Comparison of ENCODE assay signal across 8 mouse cellular contexts in the genomic region with DNA sequence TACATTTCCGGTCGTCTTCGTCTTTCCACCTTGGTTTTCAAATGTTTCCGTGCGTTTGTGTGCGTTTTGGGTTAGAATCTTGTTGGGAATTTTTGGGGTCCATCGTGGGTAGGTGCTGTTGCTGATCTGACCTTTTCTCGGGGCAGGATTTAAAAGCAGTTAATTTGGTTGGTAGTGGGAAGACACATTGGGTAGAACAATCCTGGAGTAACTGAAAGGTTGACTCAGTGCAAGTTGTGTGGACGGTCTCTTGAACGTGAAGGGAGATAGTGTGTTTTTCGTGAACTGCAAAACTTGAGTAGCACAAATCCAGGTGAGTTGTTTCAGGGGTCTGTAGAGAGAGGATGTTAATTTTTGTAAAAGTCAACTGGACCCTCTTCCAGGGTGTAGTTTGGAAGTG. TPM values are rescaled to one million over a fixed set of nuclear protein-coding genes. Genes with fewer than 3 reads are reported as not detected.
DNase-seq lines count a peak whose midpoint lies in the region; ATAC-seq lines count a peak whose summit lies in the region.

No protein-coding gene starts in this region.

- peak overlapping the region; percentile 70 for H3K4me2 ChIP-seq in lung, embryonic 15.5 days
- H3K4me2 ChIP-seq in embryonic facial prominence, embryonic 15.5 days (replicated peaks), result peak overlapping the region; percentile 59
- peak overlapping the region; percentile 79 for H3K4me2 ChIP-seq in neural tube, embryonic 15.5 days

- peaks cover 35% of the 10 kb centered on the region for H3K36me3 ChIP-seq in lung, embryonic 15.5 days
- peaks cover 34% of the 10 kb centered on the region for H3K36me3 ChIP-seq in embryonic facial prominence, embryonic 15.5 days
- peaks cover 46% of the 10 kb centered on the region for H3K36me3 ChIP-seq in limb, embryonic 10.5 days
- H3K36me3 ChIP-seq in neural tube, embryonic 15.5 days, result peaks cover 30% of the 10 kb centered on the region

- H3K27ac ChIP-seq in lung, embryonic 15.5 days, result no peak overlapping the region
- no peak overlapping the region for H3K27ac ChIP-seq in embryonic facial prominence, embryonic 15.5 days (replicated peaks)
- peak overlapping the region; percentile 95 for H3K27ac ChIP-seq in limb, embryonic 10.5 days
- no peak overlapping the region for H3K27ac ChIP-seq in neural tube, embryonic 15.5 days (replicated peaks)

- no peaks in the 10 kb centered on the region for H3K27me3 ChIP-seq in lung, embryonic 15.5 days
- H3K27me3 ChIP-seq in embryonic facial prominence, embryonic 15.5 days, result no peaks in the 10 kb centered on the region
- peaks cover 4% of the 10 kb centered on the region; the same call in 1 of the 2 replicates for H3K27me3 ChIP-seq in limb, embryonic 10.5 days (ENCODE audit: low read depth, poor library complexity, severe bottlenecking)
- H3K27me3 ChIP-seq in neural tube, embryonic 15.5 days (replicated peaks), result no peaks in the 10 kb centered on the region

- no peak for ATAC-seq in lung, embryonic 15.5 days (ENCODE audit: borderline replicate concordance, extremely low read depth, low FRiP score, low TSS enrichment)
- no peak for ATAC-seq in embryonic facial prominence, embryonic 15.5 days (ENCODE audit: insufficient number of reproducible peaks, low FRiP score, low TSS enrichment, low read depth)
- ATAC-seq in neural tube, embryonic 15.5 days (ENCODE audit: low FRiP score), result no peak

- WGBS in lung, embryonic 15.5 days, result 1% methylated on average over 11 of the region's 11 CpGs
- WGBS in embryonic facial prominence, embryonic 15.5 days, result under 1% methylated on average over 11 of the region's 11 CpGs
- WGBS in limb, embryonic 10.5 days, result 2% methylated on average over 11 of the region's 11 CpGs
- 2% methylated on average over 11 of the region's 11 CpGs for WGBS in neural tube, embryonic 15.5 days

- peak overlapping the region; percentile 92 for H3K9ac ChIP-seq in lung, embryonic 15.5 days
- peak overlapping the region; percentile 97 for H3K9ac ChIP-seq in embryonic facial prominence, embryonic 15.5 days
- H3K9ac ChIP-seq in neural tube, embryonic 15.5 days (replicated peaks), result peak overlapping the region; percentile 99

- H3K4me3 ChIP-seq in lung, embryonic 15.5 days, result peak overlapping the region; percentile 90
- H3K4me3 ChIP-seq in embryonic facial prominence, embryonic 15.5 days (replicated peaks), result peak overlapping the region; percentile 100
- H3K4me3 ChIP-seq in limb, embryonic 10.5 days, result peak overlapping the region; percentile 94
- peak overlapping the region; percentile 100 for H3K4me3 ChIP-seq in neural tube, embryonic 15.5 days (replicated peaks)

- DNase-seq in lung, postnatal 4 days, result no peak
- no peak for DNase-seq in limb, embryonic 10.5 days (ENCODE audit: low spot score)
- no peak for DNase-seq in B cell, adult 2 months
- DNase-seq in gastrocnemius, adult 18-20 months (ENCODE audit: low spot score), result no peak
- no peak for DNase-seq in embryo, embryonic 11 days

- no peaks in the 10 kb centered on the region for H3K9me3 ChIP-seq in lung, embryonic 15.5 days
- no peaks in the 10 kb centered on the region for H3K9me3 ChIP-seq in embryonic facial prominence, embryonic 15.5 days (replicated peaks)
- no peaks in the 10 kb centered on the region for H3K9me3 ChIP-seq in limb, embryonic 10.5 days (replicated peaks)
- no peaks in the 10 kb centered on the region for H3K9me3 ChIP-seq in neural tube, embryonic 15.5 days (replicated peaks)

- peaks cover 11% of the 10 kb centered on the region for H3K4me1 ChIP-seq in lung, embryonic 15.5 days
- peaks cover 13% of the 10 kb centered on the region for H3K4me1 ChIP-seq in embryonic facial prominence, embryonic 15.5 days
- H3K4me1 ChIP-seq in limb, embryonic 10.5 days, result peaks cover 21% of the 10 kb centered on the region
- H3K4me1 ChIP-seq in neural tube, embryonic 15.5 days, result peaks cover 20% of the 10 kb centered on the region

RNA-seq across cellular contexts. Expression of gene Rpl22, which starts 1.0 kb away (rescaled TPM):
- 354 and 364 TPM in 2 replicates for polyA plus RNA-seq in lung, embryonic 15.5 days (2015; fragmentation: Nextera tagmentation; extraction: Ambion mirVana)
- polyA plus RNA-seq in embryonic facial prominence, embryonic 15.5 days (2015; fragmentation: Nextera tagmentation; extraction: Ambion mirVana), result 342 and 365 TPM in 2 replicates
- polyA plus RNA-seq in limb, embryonic 10.5 days (2016; fragmentation: Nextera tagmentation; extraction: Ambion mirVana), result 352 and 417 TPM in 2 replicates
- 148 and 190 TPM in 2 replicates for polyA plus RNA-seq in neural tube, embryonic 15.5 days (2015; fragmentation: Nextera tagmentation; extraction: Ambion mirVana)
- total RNA-seq in gastrocnemius, adult 18-20 months (2021), result 100 to 1,000 TPM; 249 to 251 TPM

RNA-seq across cellular contexts. Expression of gene Rnf207, which starts 7.8 kb away (rescaled TPM):
- 2.9 and 3.3 TPM in 2 replicates for polyA plus RNA-seq in lung, embryonic 15.5 days (2015; fragmentation: Nextera tagmentation; extraction: Ambion mirVana)
- polyA plus RNA-seq in embryonic facial prominence, embryonic 15.5 days (2015; fragmentation: Nextera tagmentation; extraction: Ambion mirVana), result 0.23 and 0.72 TPM in 2 replicates
- polyA plus RNA-seq in limb, embryonic 10.5 days (2016; fragmentation: Nextera tagmentation; extraction: Ambion mirVana), result 0.70 and 1.1 TPM in 2 replicates
- 7.8 and 12.4 TPM in 2 replicates for polyA plus RNA-seq in neural tube, embryonic 15.5 days (2015; fragmentation: Nextera tagmentation; extraction: Ambion mirVana)
- total RNA-seq in gastrocnemius, adult 18-20 months (2021), result not detected

RNA-seq across cellular contexts. Expression of gene Chd5, which starts 11.9 kb away (rescaled TPM):
- polyA plus RNA-seq in lung, embryonic 15.5 days (2015; fragmentation: Nextera tagmentation; extraction: Ambion mirVana), result 0.03 and 0.10 TPM in 2 replicates
- polyA plus RNA-seq in embryonic facial prominence, embryonic 15.5 days (2015; fragmentation: Nextera tagmentation; extraction: Ambion mirVana), result 0.76 and 1.2 TPM in 2 replicates
- polyA plus RNA-seq in limb, embryonic 10.5 days (2016; fragmentation: Nextera tagmentation; extraction: Ambion mirVana), result 0.01 and 0.03 TPM in 2 replicates
- 46.3 and 53.7 TPM in 2 replicates for polyA plus RNA-seq in neural tube, embryonic 15.5 days (2015; fragmentation: Nextera tagmentation; extraction: Ambion mirVana)
- total RNA-seq in gastrocnemius, adult 18-20 months (2021), result under 1 TPM in 1 of 2 experiments, not detected in 1; 0.12 TPM

RNA-seq across cellular contexts. Expression of gene Icmt, which starts 29.5 kb away (rescaled TPM):
- polyA plus RNA-seq in lung, embryonic 15.5 days (2015; fragmentation: Nextera tagmentation; extraction: Ambion mirVana), result 25.2 and 26.0 TPM in 2 replicates
- 23.5 and 26.7 TPM in 2 replicates for polyA plus RNA-seq in embryonic facial prominence, embryonic 15.5 days (2015; fragmentation: Nextera tagmentation; extraction: Ambion mirVana)
- polyA plus RNA-seq in limb, embryonic 10.5 days (2016; fragmentation: Nextera tagmentation; extraction: Ambion mirVana), result 31.4 and 33.9 TPM in 2 replicates
- 20.0 and 21.1 TPM in 2 replicates for polyA plus RNA-seq in neural tube, embryonic 15.5 days (2015; fragmentation: Nextera tagmentation; extraction: Ambion mirVana)
- total RNA-seq in gastrocnemius, adult 18-20 months (2021), result 10 to 100 TPM; 19.8 to 19.9 TPM

RNA-seq across cellular contexts. Expression of gene Hes3, which starts 35.1 kb away (rescaled TPM):
- not detected in 2 replicates for polyA plus RNA-seq in lung, embryonic 15.5 days (2015; fragmentation: Nextera tagmentation; extraction: Ambion mirVana)
- polyA plus RNA-seq in embryonic facial prominence, embryonic 15.5 days (2015; fragmentation: Nextera tagmentation; extraction: Ambion mirVana), result not detected in 2 replicates
- polyA plus RNA-seq in limb, embryonic 10.5 days (2016; fragmentation: Nextera tagmentation; extraction: Ambion mirVana), result not detected in 2 replicates
- 0.19 and 0.29 TPM in 2 replicates for polyA plus RNA-seq in neural tube, embryonic 15.5 days (2015; fragmentation: Nextera tagmentation; extraction: Ambion mirVana)
- total RNA-seq in gastrocnemius, adult 18-20 months (2021), result not detected

Comparison
In these comparisons a context has a peak if more than half of its experiments do, and no peak if none do; other contexts are left out.
1. RNA of gene Chd5, which starts 11.9 kb away (polyA plus RNA-seq): 46.3 to 53.7 TPM in neural tube, embryonic 15.5 days; 0.76 to 1.2 TPM in embryonic facial prominence, embryonic 15.5 days, 0.03 to 0.10 TPM in lung, embryonic 15.5 days and 0.01 to 0.03 TPM in limb, embryonic 10.5 days; every median in the first group is over 10 times any median in the second.
2. Peak in every context shown above with its lines, with median percentiles within 50 percentile points of each other: H3K4me2 ChIP-seq, H3K4me3 ChIP-seq and H3K9ac ChIP-seq.